Mouse (Mus musculus) limb, embryonic 13.5 days (tissue): ENCODE measurements around the gene Gm17657. TPM values are rescaled to one million over a fixed set of nuclear protein-coding genes. Genes with fewer than 3 reads are reported as not detected.
"Not testable (repeated sequence)": the region's sequence is repeated elsewhere in the genome, so short reads cannot be mapped to it uniquely, and the experiment has no call there.

Source experiments
- ATAC-seq: fragments of 200-750 bp; cut with Nextera tagmentation; 2 replicates; pipeline ENCODE4 v1.8.0; 2017; ENCODE audit warnings: low read depth, moderate number of reproducible peaks, moderate TSS enrichment; ENCODE audit not compliant: low FRiP score
- H3K27ac ChIP-seq: fragments of 300-500 bp; sonication (generic); 2 replicates; pipeline ENCODE4 v1.5.1; 2015; ENCODE audit warnings: inconsistent platforms, mild to moderate bottlenecking, moderate library complexity
- H3K27me3 ChIP-seq: fragments of 300-500 bp; sonication (generic); 2 replicates; pipeline ENCODE4 v1.6.1; 2015; ENCODE audit warnings: mild to moderate bottlenecking, inconsistent platforms
- H3K36me3 ChIP-seq: fragments of 300-500 bp; sonication (generic); 2 replicates; pipeline ENCODE4 v1.6.1; 2015; ENCODE audit warnings: inconsistent platforms, mild to moderate bottlenecking, moderate library complexity
- H3K4me1 ChIP-seq: fragments of 300-500 bp; sonication (generic); 2 replicates; pipeline ENCODE4 v1.6.1; 2015; ENCODE audit warnings: inconsistent platforms
- H3K4me2 ChIP-seq: fragments of 300-500 bp; sonication (generic); replicated peaks from 2 replicates; pipeline ENCODE4 v1.6.1; 2015; ENCODE audit warnings: inconsistent platforms, mild to moderate bottlenecking, moderate library complexity
- H3K4me3 ChIP-seq: fragments of 300-500 bp; sonication (generic); 2 replicates; pipeline ENCODE4 v1.5.1; 2015; ENCODE audit warnings: moderate library complexity, mild to moderate bottlenecking, inconsistent platforms
- H3K9ac ChIP-seq: fragments of 300-500 bp; sonication (generic); 2 replicates; pipeline ENCODE4 v1.6.1; 2015; ENCODE audit warnings: mild to moderate bottlenecking, inconsistent platforms
- H3K9me3 ChIP-seq: fragments of 300-500 bp; sonication (generic); 2 replicates; pipeline ENCODE4 v1.6.1; 2016; ENCODE audit warnings: inconsistent platforms
- WGBS: fragments of 180-500 bp; shearing (Covaris S2); methylation state at CpG from one replicate; pipeline ENCODE4 v1.1.7; 2015; 5-methylcytosine and 5-hydroxymethylcytosine counted together
- polyA plus RNA-seq: library from polyadenylated mRNA; unstranded; fragments of >200 nt; fragmentation: Nextera tagmentation; extraction: Ambion mirVana; gene quantifications from 2 replicates; pipeline ENCODE4 v1.2.1, GENCODE M21; 2015

The Gm17657 gene
- polyA plus RNA-seq, 1 experiment from 2014 or later = not detected

DNA sequence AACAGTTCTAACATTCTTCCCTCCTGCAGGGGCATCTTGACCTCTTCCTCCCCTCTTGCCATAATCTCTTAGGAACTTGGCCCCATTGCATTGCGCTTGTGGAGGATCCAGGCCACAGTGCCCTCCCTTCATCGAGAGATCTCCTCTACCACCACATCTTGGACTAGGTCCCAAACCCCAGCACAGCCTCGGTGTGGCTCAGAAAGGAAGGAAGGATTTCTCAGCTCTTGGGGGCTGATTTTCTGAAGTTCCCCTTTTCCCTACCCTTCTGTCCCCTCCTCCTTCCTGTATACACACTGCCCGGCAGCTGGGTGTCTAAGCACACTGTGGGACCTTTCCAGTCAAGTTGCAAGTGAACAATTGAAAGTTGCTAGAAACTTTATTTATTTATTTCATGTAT is 51.4 kb downstream of the Gm17657 start:
- Histone ChIP-seq H3K4me1 (peaks cover 14% of the 10 kb centered on the region), H3K9me3 (no peaks in the 10 kb centered on the region), H3K4me2 (no peak overlapping the region), H3K36me3 (peaks cover 23% of the 10 kb centered on the region), H3K27ac (no peak overlapping the region), H3K4me3 (no peak overlapping the region), H3K9ac (no peak overlapping the region), H3K27me3 (0 out of 2 replicates have a peak, but pooled peaks cover 4% of the 10 kb centered on the region)
- WGBS = 55% methylated on average over 4 of the region's 4 CpGs
- no peak for ATAC-seq

GRCm38 (mm10) chr17:29497481-29497880 is 52.0 kb downstream of the Gm17657 start:
- H3K27me3 ChIP-seq, H3K9me3 ChIP-seq, ATAC-seq, H3K9ac ChIP-seq, H3K4me3 ChIP-seq, H3K27ac ChIP-seq, H3K4me2 ChIP-seq: not testable (repeated sequence)
- H3K4me1 ChIP-seq = peaks cover 12% of the 10 kb centered on the region
- WGBS = 59% methylated on average over 1 of the region's 1 CpGs
- H3K36me3 ChIP-seq = peaks cover 23% of the 10 kb centered on the region

- Histone ChIP-seq H3K4me3 (no peak overlapping the region), H3K4me2 (no peak overlapping the region), H3K27me3 (no peaks in the 10 kb centered on the region), H3K36me3 (peaks cover 23% of the 10 kb centered on the region), H3K9ac (no peak overlapping the region), H3K27ac (no peak overlapping the region), H3K4me1 (peaks cover 12% of the 10 kb centered on the region), H3K9me3 (no peaks in the 10 kb centered on the region)
- WGBS = 85% methylated on average over 3 of the region's 3 CpGs
- no peak for ATAC-seq
Measured at GRCm38 (mm10) chr17:29497071-29497354, 52.4 kb downstream of the Gm17657 start.

DNA sequence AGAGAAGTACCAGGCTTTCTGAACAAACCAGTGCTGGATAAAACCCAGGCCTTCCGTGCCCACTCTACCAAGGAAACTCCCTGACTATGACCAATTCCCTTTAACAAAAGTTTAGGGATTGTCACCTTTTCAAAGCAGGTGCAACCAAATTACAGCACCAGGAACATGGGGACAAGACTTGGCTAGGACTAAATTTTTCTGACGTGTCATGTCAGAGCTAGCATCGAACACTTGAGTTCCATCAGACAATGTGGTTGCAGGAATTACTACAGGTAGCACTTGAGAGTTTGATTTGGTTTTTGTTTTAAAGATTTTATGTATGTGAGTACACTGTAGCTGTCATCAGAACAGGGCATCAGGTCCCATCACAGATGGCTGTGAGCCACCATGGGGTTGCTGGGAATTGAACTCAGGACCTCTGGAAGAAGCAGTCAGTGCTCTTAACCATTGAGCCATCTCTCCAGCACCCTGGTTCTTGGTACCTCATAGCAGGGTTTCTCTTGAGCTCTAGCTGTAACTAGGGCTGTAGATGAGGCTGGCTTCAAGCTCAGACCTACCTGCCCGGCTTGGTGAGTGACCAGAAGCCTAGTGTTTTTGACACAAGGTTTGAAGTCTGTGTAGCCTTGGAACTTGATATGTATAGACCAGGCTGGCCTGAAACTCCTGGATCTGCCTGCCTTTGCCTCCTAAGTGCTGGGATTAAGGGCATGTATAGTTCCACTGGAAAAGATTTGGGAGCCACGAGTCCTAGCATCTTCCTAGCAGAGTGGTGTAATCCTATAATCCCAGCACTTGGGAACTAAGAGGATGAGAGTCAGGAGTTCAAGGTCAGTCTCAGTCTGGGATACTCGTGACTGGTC is 53.0 kb downstream of the Gm17657 start:
- 84% methylated on average over 6 of the region's 6 CpGs for WGBS
- H3K4me1 ChIP-seq = peaks cover 12% of the 10 kb centered on the region
- no peak overlapping the region for H3K27ac ChIP-seq
- no peak overlapping the region for H3K4me2 ChIP-seq
- no peak for ATAC-seq
- no peak overlapping the region for H3K4me3 ChIP-seq
- H3K9ac ChIP-seq = no peak overlapping the region
- no peaks in the 10 kb centered on the region for H3K9me3 ChIP-seq
- H3K27me3 ChIP-seq = no peaks in the 10 kb centered on the region
- H3K36me3 ChIP-seq = peaks cover 23% of the 10 kb centered on the region

- Histone ChIP-seq H3K36me3 (peaks cover 23% of the 10 kb centered on the region), H3K27ac (no peak overlapping the region), H3K9me3 (no peaks in the 10 kb centered on the region), H3K9ac (peak overlapping the region; percentile 39), H3K4me3 (no peak overlapping the region), H3K4me2 (no peak overlapping the region), H3K27me3 (no peaks in the 10 kb centered on the region), H3K4me1 (peaks cover 12% of the 10 kb centered on the region)
- 68% methylated on average over 7 of the region's 8 CpGs for WGBS
- no peak for ATAC-seq
Measured at GRCm38 (mm10) chr17:29494732-29495076, 54.7 kb downstream of the Gm17657 start.

DNA sequence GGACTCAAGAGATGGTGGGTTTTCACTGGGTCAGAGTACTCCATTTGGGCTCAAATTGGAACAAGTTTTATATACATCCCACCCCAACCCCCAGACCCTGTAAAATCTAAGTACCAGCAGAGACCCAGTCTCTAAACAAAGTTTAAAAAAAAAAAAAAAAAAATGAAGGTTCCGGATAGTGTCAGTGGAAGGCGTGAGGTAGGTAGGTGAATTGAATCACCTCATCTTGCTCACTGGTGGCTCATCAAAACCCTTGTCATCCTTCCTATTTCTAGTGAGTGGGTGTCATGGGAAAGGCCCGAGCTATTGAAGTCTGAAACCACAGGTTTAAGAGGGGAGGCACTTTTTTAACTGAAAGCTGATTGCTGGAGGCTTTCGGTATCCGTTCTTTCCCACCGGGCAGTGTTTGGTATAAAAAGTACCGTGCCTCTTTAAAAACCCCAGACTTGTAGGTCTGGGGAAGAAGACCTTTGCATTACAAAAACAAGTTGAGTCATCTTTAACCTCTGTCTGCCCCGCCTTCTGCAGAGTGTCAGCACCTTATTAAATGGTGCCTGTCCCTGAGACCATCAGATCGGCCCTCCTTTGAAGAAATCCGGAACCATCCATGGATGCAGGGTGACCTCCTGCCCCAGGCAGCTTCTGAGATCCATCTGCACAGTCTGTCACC is 55.2 kb downstream of the Gm17657 start:
- Histone ChIP-seq H3K4me3 (no peak overlapping the region), H3K9ac (peak overlapping the region; percentile 39), H3K4me2 (0 out of 2 replicates have a peak overlapping the region, but pooled peaks have one; percentile 93), H3K9me3 (no peaks in the 10 kb centered on the region), H3K36me3 (peaks cover 23% of the 10 kb centered on the region), H3K27ac (no peak overlapping the region), H3K27me3 (no peaks in the 10 kb centered on the region), H3K4me1 (peaks cover 16% of the 10 kb centered on the region)
- 71% methylated on average over 10 of the region's 10 CpGs for WGBS
- no peak for ATAC-seq

DNA sequence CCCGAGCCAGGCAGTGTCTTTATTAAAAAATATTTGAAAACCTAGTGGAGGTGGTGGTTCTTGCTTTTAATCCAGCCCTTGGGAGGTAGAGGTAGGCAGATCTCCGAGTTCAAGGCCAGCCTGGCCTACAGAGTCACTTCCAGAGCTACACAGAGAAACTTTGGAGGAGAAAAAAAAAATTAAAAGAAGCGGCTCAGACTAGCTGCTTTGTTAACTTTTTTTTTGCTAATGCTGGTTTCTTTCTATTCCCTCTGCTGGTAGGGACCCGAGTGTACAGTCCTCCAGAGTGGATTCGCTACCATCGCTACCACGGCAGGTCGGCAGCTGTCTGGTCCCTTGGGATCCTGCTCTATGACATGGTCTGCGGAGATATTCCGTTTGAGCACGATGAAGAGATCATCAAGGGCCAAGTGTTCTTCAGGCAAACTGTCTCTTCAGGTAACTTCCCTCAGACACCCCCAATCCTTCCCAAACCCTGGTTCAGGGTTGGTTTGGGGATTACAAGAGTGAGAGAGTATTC is 55.9 kb downstream of the Gm17657 start:
- H3K27ac ChIP-seq = no peak overlapping the region
- ATAC-seq = no peak
- H3K9me3 ChIP-seq = no peaks in the 10 kb centered on the region
- peaks cover 23% of the 10 kb centered on the region for H3K36me3 ChIP-seq
- peaks cover 23% of the 10 kb centered on the region for H3K4me1 ChIP-seq
- 0 out of 2 replicates have a peak overlapping the region, but pooled peaks have one; percentile 93 for H3K9ac ChIP-seq
- peak overlapping the region; percentile 78 for H3K4me3 ChIP-seq
- 80% methylated on average over 11 of the region's 11 CpGs for WGBS
- H3K4me2 ChIP-seq = peak overlapping the region; percentile 93
- no peaks in the 10 kb centered on the region for H3K27me3 ChIP-seq

DNA sequence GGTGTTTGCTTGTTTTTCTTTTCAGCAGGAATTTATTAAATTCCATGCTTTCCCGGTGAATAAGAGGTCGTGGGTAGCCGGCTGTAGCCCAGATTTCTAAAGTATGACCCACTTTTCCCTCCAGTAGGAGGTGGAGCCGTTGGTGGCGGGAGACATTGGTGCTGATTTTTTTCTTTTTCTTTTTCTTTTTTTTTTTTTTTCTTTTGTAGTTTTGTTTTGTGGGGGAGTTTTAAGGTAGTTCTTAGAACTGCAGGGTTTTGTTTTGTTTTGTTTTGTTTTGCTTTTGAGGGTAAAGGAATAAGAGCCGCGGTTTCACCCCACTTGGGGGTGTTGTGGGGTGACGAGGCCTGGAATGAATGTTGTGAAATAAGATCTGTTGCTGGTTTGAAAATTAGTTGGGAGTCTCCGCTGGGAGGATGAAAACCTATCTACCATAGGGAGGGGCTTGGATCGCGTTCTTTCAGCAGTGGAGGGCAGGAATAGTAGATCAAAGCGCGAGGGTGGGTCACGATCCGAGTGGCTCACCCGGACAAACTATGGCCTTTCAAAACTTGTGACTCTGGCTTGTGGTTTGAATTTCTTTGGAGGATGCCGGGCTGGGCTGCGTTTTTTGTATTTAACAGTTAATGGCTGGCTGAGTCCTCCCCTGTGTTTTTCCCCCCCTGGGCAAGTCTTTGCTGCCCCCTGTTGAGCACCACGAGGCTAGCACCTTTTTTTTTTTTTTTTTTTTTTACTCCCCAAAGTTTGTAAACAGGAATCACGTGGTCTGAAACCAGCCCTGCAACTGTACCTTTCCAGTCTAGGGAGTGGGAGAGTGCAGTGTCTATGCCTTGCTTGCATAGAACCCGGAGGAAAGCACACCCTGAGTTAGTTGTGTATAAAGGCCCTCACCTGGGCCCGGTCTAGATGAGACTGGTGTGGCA is 56.9 kb downstream of the Gm17657 start:
- peak overlapping the region; percentile 93 for H3K9ac ChIP-seq
- peaks cover 26% of the 10 kb centered on the region for H3K4me1 ChIP-seq
- H3K27ac ChIP-seq = peak overlapping the region; percentile 73
- H3K36me3 ChIP-seq = peaks cover 23% of the 10 kb centered on the region
- H3K9me3 ChIP-seq = no peaks in the 10 kb centered on the region
- H3K4me3 ChIP-seq = peak overlapping the region; percentile 78
- no peak for ATAC-seq
- WGBS = 2% methylated on average over 22 of the region's 22 CpGs
- peak overlapping the region; percentile 93 for H3K4me2 ChIP-seq
- H3K27me3 ChIP-seq = no peaks in the 10 kb centered on the region

GRCm38 (mm10) chr17:29491591-29492268 is 57.7 kb downstream of the Gm17657 start:
- H3K4me2 ChIP-seq = peak overlapping the region; percentile 93
- H3K9me3 ChIP-seq = no peaks in the 10 kb centered on the region
- ATAC-seq = no peak
- H3K4me1 ChIP-seq = peaks cover 26% of the 10 kb centered on the region
- peak overlapping the region; percentile 93 for H3K9ac ChIP-seq
- H3K27me3 ChIP-seq = no peaks in the 10 kb centered on the region
- H3K4me3 ChIP-seq = peak overlapping the region; percentile 78
- WGBS = 0% methylated on average over 48 of the region's 48 CpGs
- H3K36me3 ChIP-seq = peaks cover 23% of the 10 kb centered on the region
- H3K27ac ChIP-seq = peak overlapping the region; percentile 95

DNA sequence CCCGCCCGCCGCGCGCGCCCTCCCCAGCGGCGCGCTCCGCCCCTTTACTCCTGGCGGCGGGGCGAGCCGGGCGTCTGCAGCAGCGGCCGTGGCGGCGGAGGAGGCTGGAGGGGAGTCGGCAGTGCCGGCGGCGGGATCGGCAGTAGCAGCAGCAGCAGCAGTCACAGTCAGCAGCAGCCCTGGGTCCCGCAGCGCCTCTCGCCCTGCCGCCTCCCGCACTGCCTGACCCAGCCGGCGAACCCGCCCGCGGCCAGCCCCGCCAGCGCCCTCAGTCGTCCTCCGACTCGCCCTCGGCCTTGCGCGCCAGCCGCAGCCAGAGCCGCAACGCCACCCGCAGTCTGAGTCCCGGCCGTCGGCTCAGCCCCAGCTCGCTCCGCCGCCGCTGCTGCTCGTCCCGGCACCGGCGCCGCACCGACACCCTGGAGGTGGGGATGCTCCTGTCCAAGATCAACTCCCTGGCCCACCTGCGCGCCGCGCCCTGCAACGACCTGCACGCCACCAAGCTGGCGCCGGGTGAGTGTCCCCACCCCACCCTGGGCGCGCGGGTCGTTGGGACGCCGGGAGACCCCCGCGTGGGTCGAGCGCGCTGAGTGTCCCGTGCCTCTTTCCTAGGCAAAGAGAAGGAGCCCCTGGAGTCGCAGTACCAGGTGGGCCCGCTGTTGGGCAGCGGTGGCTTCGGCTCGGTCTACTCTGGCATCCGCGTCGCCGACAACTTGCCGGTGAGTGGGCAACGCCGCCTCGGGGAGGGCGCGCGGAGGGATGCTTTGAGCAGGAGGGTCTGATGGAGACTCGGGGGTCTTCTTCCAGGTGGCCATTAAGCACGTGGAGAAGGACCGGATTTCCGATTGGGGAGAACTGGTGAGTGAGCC is 58.5 kb downstream of the Gm17657 start, which contains the start of gene Pim1:
Gene Pim1, plus strand, starts transcription at position 41 of the 869 bp plus-strand sequence.
- WGBS = 0% methylated on average over 95 of the region's 99 CpGs
- peak within 1 kb of the TSS; percentile 78 for H3K4me3 ChIP-seq

More for the DNA sequence above, 58.5 kb downstream of the Gm17657 start, which contains the start of gene Pim1:
- Histone ChIP-seq H3K27me3 (no peaks in the 10 kb centered on the region), H3K4me1 (peaks cover 26% of the 10 kb centered on the region), H3K36me3 (peaks cover 18% of the 10 kb centered on the region), H3K9ac (peak within 1 kb of the TSS; percentile 93), H3K27ac (peak within 1 kb of the TSS; percentile 96), H3K4me2 (peak within 1 kb of the TSS; percentile 93), H3K9me3 (no peaks in the 10 kb centered on the region)
- ATAC-seq = peak; percentile 0
